Mouse (Mus musculus): ENCODE measurements at regions not wholly inside any gene's neighbourhood (a gene's known extent, or its start where the extent isn't known, plus 50 kb on each side); places are given as distances from the start of the nearest gene placed in this dataset.

GRCm38 (mm10) chr3:117108966-117109700, 140.3 kb upstream of the Palmd start:
- DNase-seq, result no peak
- no peak overlapping the region for H3K27ac ChIP-seq (ENCODE audit: low read depth)
- no peak overlapping the region for H3K4me3 ChIP-seq (ENCODE audit: low read depth, low read length)
- no peaks in the 10 kb centered on the region for H3K27me3 ChIP-seq (ENCODE audit: insufficient read depth, low read length)
- WGBS (ENCODE audit: insufficient replicate concordance), result 59% methylated on average over 8 of the region's 8 CpGs
- no peaks in the 10 kb centered on the region for H3K4me1 ChIP-seq (ENCODE audit: insufficient read depth)
- no peak for ATAC-seq
- H3K9me3 ChIP-seq (ENCODE audit: low read length), result no peaks in the 10 kb centered on the region
- no peaks in the 10 kb centered on the region for H3K36me3 ChIP-seq (replicated peaks; ENCODE audit: insufficient read depth, low read length)
- H3K9ac ChIP-seq (replicated peaks), result no peak overlapping the region
- H3K4me2 ChIP-seq (ENCODE audit: low read depth, low read length), result no peak overlapping the region
- TF ChIP-seq EP300 (IDR thresholded peaks at IDR 0.05; ENCODE audit: low read depth) (no peak), CTCF (IDR thresholded peaks at IDR 0.05; ENCODE audit: low read depth) (no peak)

- no peak overlapping the region for H3K27ac ChIP-seq (ENCODE audit: low read depth)
- no peak overlapping the region for H3K4me3 ChIP-seq (ENCODE audit: low read depth, low read length)
- no peaks in the 10 kb centered on the region for H3K9me3 ChIP-seq (ENCODE audit: low read length)
- no peak for TF ChIP-seq EP300 (IDR thresholded peaks at IDR 0.05; ENCODE audit: low read depth)
- TF ChIP-seq CTCF (IDR thresholded peaks at IDR 0.05; ENCODE audit: low read depth), result no peak
- no peak for ATAC-seq
- H3K9ac ChIP-seq (replicated peaks), result no peak overlapping the region
- H3K36me3 ChIP-seq (replicated peaks; ENCODE audit: insufficient read depth, low read length), result no peaks in the 10 kb centered on the region
- no peaks in the 10 kb centered on the region for H3K27me3 ChIP-seq (ENCODE audit: insufficient read depth, low read length)
- 75% methylated on average over 6 of the region's 6 CpGs for WGBS (ENCODE audit: insufficient replicate concordance)
- DNase-seq, result no peak
- H3K4me2 ChIP-seq (ENCODE audit: low read depth, low read length), result no peak overlapping the region
- H3K4me1 ChIP-seq (ENCODE audit: insufficient read depth), result no peaks in the 10 kb centered on the region
Measured at GRCm38 (mm10) chr3:117107986-117108385, 139.2 kb upstream of the Palmd start.

- TF ChIP-seq CTCF (IDR thresholded peaks at IDR 0.05; ENCODE audit: low read depth), result no peak
- TF ChIP-seq EP300 (IDR thresholded peaks at IDR 0.05; ENCODE audit: low read depth), result no peak
- Histone ChIP-seq H3K4me1 (ENCODE audit: insufficient read depth) (no peaks in the 10 kb centered on the region), H3K4me3 (ENCODE audit: low read depth, low read length) (no peak overlapping the region), H3K9me3 (ENCODE audit: low read length) (no peaks in the 10 kb centered on the region), H3K27me3 (ENCODE audit: insufficient read depth, low read length) (no peaks in the 10 kb centered on the region), H3K36me3 (replicated peaks; ENCODE audit: insufficient read depth, low read length) (no peaks in the 10 kb centered on the region), H3K4me2 (ENCODE audit: low read depth, low read length) (no peak overlapping the region), H3K27ac (ENCODE audit: low read depth) (no peak overlapping the region), H3K9ac (replicated peaks) (no peak overlapping the region)
- no peak for DNase-seq
- 72% methylated on average over 3 of the region's 3 CpGs for WGBS (ENCODE audit: insufficient replicate concordance)
- no peak for ATAC-seq
Measured at GRCm38 (mm10) chr3:117107378-117107777, 138.6 kb upstream of the Palmd start.

GRCm38 (mm10) chr3:117087646-117088045, 118.9 kb upstream of the Palmd start:
- ATAC-seq (no peak), DNase-seq (no peak)
- H3K4me3 ChIP-seq (ENCODE audit: low read depth, low read length), result no peak overlapping the region
- no peak for TF ChIP-seq EP300 (IDR thresholded peaks at IDR 0.05; ENCODE audit: low read depth)
- TF ChIP-seq CTCF (IDR thresholded peaks at IDR 0.05; ENCODE audit: low read depth), result no peak
- no peak overlapping the region for H3K4me2 ChIP-seq (ENCODE audit: low read depth, low read length)
- H3K36me3 ChIP-seq (replicated peaks; ENCODE audit: insufficient read depth, low read length), result no peaks in the 10 kb centered on the region
- H3K4me1 ChIP-seq (ENCODE audit: insufficient read depth), result no peaks in the 10 kb centered on the region
- H3K27me3 ChIP-seq (ENCODE audit: insufficient read depth, low read length), result no peaks in the 10 kb centered on the region
- H3K9ac ChIP-seq (replicated peaks), result no peak overlapping the region
- H3K27ac ChIP-seq (ENCODE audit: low read depth), result no peak overlapping the region
- WGBS (ENCODE audit: insufficient replicate concordance), result 66% methylated on average over 2 of the region's 2 CpGs
- no peaks in the 10 kb centered on the region for H3K9me3 ChIP-seq (ENCODE audit: low read length)

- H3K9me3 ChIP-seq (ENCODE audit: low read length), result no peaks in the 10 kb centered on the region
- no peaks in the 10 kb centered on the region for H3K27me3 ChIP-seq (ENCODE audit: insufficient read depth, low read length)
- no peak for DNase-seq
- 65% methylated on average over 2 of the region's 2 CpGs for WGBS (ENCODE audit: insufficient replicate concordance)
- ATAC-seq, result no peak
- no peaks in the 10 kb centered on the region for H3K4me1 ChIP-seq (ENCODE audit: insufficient read depth)
- no peaks in the 10 kb centered on the region for H3K36me3 ChIP-seq (replicated peaks; ENCODE audit: insufficient read depth, low read length)
- H3K4me3 ChIP-seq (ENCODE audit: low read depth, low read length), result no peak overlapping the region
- H3K27ac ChIP-seq (ENCODE audit: low read depth), result no peak overlapping the region
- TF ChIP-seq CTCF (IDR thresholded peaks at IDR 0.05; ENCODE audit: low read depth) (no peak), EP300 (IDR thresholded peaks at IDR 0.05; ENCODE audit: low read depth) (no peak)
- no peak overlapping the region for H3K4me2 ChIP-seq (ENCODE audit: low read depth, low read length)
- H3K9ac ChIP-seq (replicated peaks), result no peak overlapping the region
Measured at GRCm38 (mm10) chr3:117076734-117077133, 107.9 kb upstream of the Palmd start.

- H3K9me3 ChIP-seq (ENCODE audit: low read length), result no peaks in the 10 kb centered on the region
- WGBS (ENCODE audit: insufficient replicate concordance), result 62% methylated on average over 4 of the region's 4 CpGs
- no peaks in the 10 kb centered on the region for H3K4me1 ChIP-seq (ENCODE audit: insufficient read depth)
- H3K36me3 ChIP-seq (replicated peaks; ENCODE audit: insufficient read depth, low read length), result no peaks in the 10 kb centered on the region
- H3K4me3 ChIP-seq (ENCODE audit: low read depth, low read length), result no peak overlapping the region
- TF ChIP-seq EP300 (IDR thresholded peaks at IDR 0.05; ENCODE audit: low read depth) (no peak), CTCF (IDR thresholded peaks at IDR 0.05; ENCODE audit: low read depth) (no peak)
- no peaks in the 10 kb centered on the region for H3K27me3 ChIP-seq (ENCODE audit: insufficient read depth, low read length)
- DNase-seq (no peak), ATAC-seq (no peak)
- H3K4me2 ChIP-seq (ENCODE audit: low read depth, low read length), result no peak overlapping the region
- no peak overlapping the region for H3K9ac ChIP-seq (replicated peaks)
- H3K27ac ChIP-seq (ENCODE audit: low read depth), result no peak overlapping the region
Measured at GRCm38 (mm10) chr3:117073399-117073798, 104.6 kb upstream of the Palmd start.

Data from liver, postnatal 0 days (tissue).